Mouse (Mus musculus): ENCODE data around the gene Zfp346. TPM values are rescaled to one million over a fixed set of nuclear protein-coding genes. Genes with fewer than 3 reads are reported as not detected.

Zfp346 gene
- polyA plus RNA-seq, 1 experiment from 2014 or later, result 30.1 TPM

GRCm38 (mm10) chr13:55177903-55178496 is 72.9 kb downstream of the Zfp346 start:
- H3K27me3 ChIP-seq, result no peaks in the 10 kb centered on the region
- no peak overlapping the region for H3K4me2 ChIP-seq
- no peak overlapping the region for H3K4me3 ChIP-seq
- no peaks in the 10 kb centered on the region for H3K36me3 ChIP-seq
- peaks cover 7% of the 10 kb centered on the region; the same call in 1 of the 2 replicates for H3K4me1 ChIP-seq (replicated peaks)
- H3K9ac ChIP-seq, result no peak overlapping the region
- 67% methylated on average over 4 of the region's 4 CpGs for WGBS
- no peaks in the 10 kb centered on the region for H3K9me3 ChIP-seq
- no peak for ATAC-seq (ENCODE audit: low FRiP score, low read depth)
- H3K27ac ChIP-seq (replicated peaks), result no peak overlapping the region

GRCm38 (mm10) chr13:55178556-55178955 is 73.4 kb downstream of the Zfp346 start:
- H3K4me2 ChIP-seq, result no peak overlapping the region
- no peaks in the 10 kb centered on the region for H3K36me3 ChIP-seq
- H3K4me1 ChIP-seq (replicated peaks), result peaks cover 7% of the 10 kb centered on the region; the same call in 1 of the 2 replicates
- H3K27me3 ChIP-seq, result no peaks in the 10 kb centered on the region
- H3K4me3 ChIP-seq, result no peak overlapping the region
- 38% methylated on average over 2 of the region's 2 CpGs for WGBS
- no peak overlapping the region for H3K9ac ChIP-seq
- peak; percentile 20; the same call in 1 of the 2 replicates for ATAC-seq (ENCODE audit: low FRiP score, low read depth)
- no peaks in the 10 kb centered on the region for H3K9me3 ChIP-seq
- H3K27ac ChIP-seq (replicated peaks), result no peak overlapping the region

GRCm38 (mm10) chr13:55179591-55179990 is 74.5 kb downstream of the Zfp346 start:
- Histone ChIP-seq H3K9ac (no peak overlapping the region), H3K36me3 (no peaks in the 10 kb centered on the region), H3K4me1 (replicated peaks) (peaks cover 7% of the 10 kb centered on the region; the same call in 1 of the 2 replicates), H3K9me3 (no peaks in the 10 kb centered on the region), H3K4me2 (no peak overlapping the region), H3K27me3 (no peaks in the 10 kb centered on the region), H3K4me3 (no peak overlapping the region), H3K27ac (replicated peaks) (no peak overlapping the region)
- no peak for ATAC-seq (ENCODE audit: low FRiP score, low read depth)
- 87% methylated on average over 3 of the region's 3 CpGs for WGBS

- Histone ChIP-seq H3K27ac (replicated peaks) (peak overlapping the region; percentile 85), H3K9me3 (no peaks in the 10 kb centered on the region), H3K9ac (no peak overlapping the region), H3K36me3 (no peaks in the 10 kb centered on the region), H3K4me1 (replicated peaks) (peaks cover 7% of the 10 kb centered on the region; the same call in 1 of the 2 replicates), H3K4me2 (peak overlapping the region; percentile 56), H3K4me3 (peak overlapping the region; percentile 26), H3K27me3 (no peaks in the 10 kb centered on the region)
- 76% methylated on average over 2 of the region's 2 CpGs for WGBS
- no peak for ATAC-seq (ENCODE audit: low FRiP score, low read depth)
Measured at GRCm38 (mm10) chr13:55181786-55182172, 76.7 kb downstream of the Zfp346 start.

GRCm38 (mm10) chr13:55182173-55182894 is 77.2 kb downstream of the Zfp346 start:
- peak; percentile 78 for ATAC-seq (ENCODE audit: low FRiP score, low read depth)
- H3K9me3 ChIP-seq, result no peaks in the 10 kb centered on the region
- no peaks in the 10 kb centered on the region for H3K36me3 ChIP-seq
- peak overlapping the region; percentile 85 for H3K27ac ChIP-seq (replicated peaks)
- H3K4me3 ChIP-seq, result peak overlapping the region; percentile 26
- peaks cover 7% of the 10 kb centered on the region; the same call in 1 of the 2 replicates for H3K4me1 ChIP-seq (replicated peaks)
- 4% methylated on average over 23 of the region's 23 CpGs for WGBS
- H3K27me3 ChIP-seq, result no peaks in the 10 kb centered on the region
- peak overlapping the region; percentile 56 for H3K4me2 ChIP-seq
- H3K9ac ChIP-seq, result peak overlapping the region; percentile 38

- 89% methylated on average over 6 of the region's 6 CpGs for WGBS
- Histone ChIP-seq H3K36me3 (no peaks in the 10 kb centered on the region), H3K27ac (replicated peaks) (no peak overlapping the region), H3K4me1 (replicated peaks) (peaks cover 7% of the 10 kb centered on the region; the same call in 1 of the 2 replicates), H3K9me3 (no peaks in the 10 kb centered on the region), H3K9ac (no peak overlapping the region), H3K27me3 (no peaks in the 10 kb centered on the region), H3K4me3 (no peak overlapping the region), H3K4me2 (no peak overlapping the region)
- ATAC-seq (ENCODE audit: low FRiP score, low read depth), result no peak
Measured at GRCm38 (mm10) chr13:55183382-55183781, 78.3 kb downstream of the Zfp346 start.

Other genes starting within 250 kb of the Zfp346 start
- 13.2 and 16.0 TPM in 2 replicates for gene Unc5a, start 155.9 kb upstream of the Zfp346 start, polyA plus RNA-seq (2015; fragmentation: Nextera tagmentation; extraction: Ambion mirVana)
- gene Hk3, start 83.9 kb upstream of the Zfp346 start, polyA plus RNA-seq (2015; fragmentation: Nextera tagmentation; extraction: Ambion mirVana), result 0.99 and 1.2 TPM in 2 replicates
- 19.1 and 20.3 TPM in 2 replicates for gene Uimc1, start 5.0 kb upstream of the Zfp346 start, polyA plus RNA-seq (2015; fragmentation: Nextera tagmentation; extraction: Ambion mirVana)
- gene Gm17617, start 28.2 kb downstream of the Zfp346 start, polyA plus RNA-seq (2015; fragmentation: Nextera tagmentation; extraction: Ambion mirVana), result not detected in 2 replicates
- gene Fgfr4, start 47.3 kb downstream of the Zfp346 start, polyA plus RNA-seq (2015; fragmentation: Nextera tagmentation; extraction: Ambion mirVana), result 1.5 and 1.6 TPM in 2 replicates
- gene Nsd1, start 104.5 kb downstream of the Zfp346 start, polyA plus RNA-seq (2015; fragmentation: Nextera tagmentation; extraction: Ambion mirVana), result 49.1 and 58.4 TPM in 2 replicates
- gene Prelid1, start 215.2 kb downstream of the Zfp346 start, polyA plus RNA-seq (2015; fragmentation: Nextera tagmentation; extraction: Ambion mirVana), result 338 and 343 TPM in 2 replicates
- gene Rab24, start 216.6 kb downstream of the Zfp346 start, polyA plus RNA-seq (2015; fragmentation: Nextera tagmentation; extraction: Ambion mirVana), result 103 and 108 TPM in 2 replicates
- 11.3 and 14.4 TPM in 2 replicates for gene Mxd3, start 224.5 kb downstream of the Zfp346 start, polyA plus RNA-seq (2015; fragmentation: Nextera tagmentation; extraction: Ambion mirVana)

Data from hindbrain, embryonic 15.5 days (tissue).